Mouse (Mus musculus) myocyte (in vitro differentiated cells): ENCODE results near the gene Pten. TPM values are rescaled to one million over a fixed set of nuclear protein-coding genes. Genes with fewer than 3 reads are reported as not detected.

ENCODE experiments used
- H3K27me3 ChIP-seq: one replicate; pipeline ENCODE4 v1.6.1; 2011; ENCODE audit not compliant: control insufficient read depth, insufficient read depth, insufficient read length
- H3K36me3 ChIP-seq: one replicate; pipeline ENCODE4 v1.6.1; 2011; ENCODE audit not compliant: control insufficient read depth, insufficient read depth
- H3K4me2 ChIP-seq: one replicate; pipeline ENCODE4 v1.6.1; 2011; ENCODE audit warnings: low read depth, control low read depth
- H3K4me3 ChIP-seq: one replicate; pipeline ENCODE4 v1.5.1; 2011; ENCODE audit warnings: mild to moderate bottlenecking, control low read depth, moderate library complexity
- H3K79me2 ChIP-seq: one replicate; pipeline ENCODE4 v1.6.1; 2011; ENCODE audit not compliant: control insufficient read depth, insufficient read depth
- H3ac ChIP-seq: one replicate; pipeline ENCODE4 v1.6.1; 2011; ENCODE audit not compliant: control insufficient read depth, insufficient read length
- CEBPB ChIP-seq: IDR thresholded peaks from 2 replicates; pipeline ENCODE4 v1.6.1; 2011; ENCODE audit warnings: mild to moderate bottlenecking, moderate library complexity; ENCODE audit not compliant: poor library complexity, insufficient read depth, severe bottlenecking
- E2F4 ChIP-seq: IDR thresholded peaks from one replicate; pipeline ENCODE4 v1.6.1; 2011; ENCODE audit warnings: mild to moderate bottlenecking, control low read depth, moderate library complexity; ENCODE audit not compliant: insufficient read depth
- MAX ChIP-seq: IDR thresholded peaks from one replicate; pipeline ENCODE4 v1.6.1; 2011; ENCODE audit warnings: low read depth, mild to moderate bottlenecking, control low read depth
- MYOD1 ChIP-seq, 3 experiments: IDR thresholded peaks; one replicate each; pipeline ENCODE4 v1.6.1; 2011; ENCODE audit warnings: control low read depth in 2 of 3, low read depth in 2 of 3, mild to moderate bottlenecking in 2 of 3, moderate library complexity in 1 of 3; ENCODE audit not compliant: insufficient read length in 2 of 3, control insufficient read depth in 1 of 3
- MYOG ChIP-seq, 3 experiments: IDR thresholded peaks; one replicate each; pipeline ENCODE4 v1.6.1; 2011; ENCODE audit warnings: control low read depth in 2 of 3, low read depth in 2 of 3, mild to moderate bottlenecking in 2 of 3; ENCODE audit not compliant: insufficient read length in 2 of 3, control insufficient read depth in 1 of 3, insufficient read depth in 1 of 3
- POLR2A ChIP-seq: IDR thresholded peaks from one replicate; pipeline ENCODE4 v1.6.1; 2011; ENCODE audit warnings: low read depth, mild to moderate bottlenecking, control low read depth, moderate library complexity; ENCODE audit not compliant: insufficient read length
- POLR2AphosphoS2 ChIP-seq: IDR thresholded peaks from one replicate; pipeline ENCODE4 v1.6.1; 2011; ENCODE audit warnings: low read depth, control low read depth; ENCODE audit not compliant: insufficient read length
- REST ChIP-seq: IDR thresholded peaks from one replicate; pipeline ENCODE4 v1.6.1; 2011; ENCODE audit warnings: mild to moderate bottlenecking, control low read depth, moderate library complexity; ENCODE audit not compliant: insufficient read depth, insufficient read length
- SRF ChIP-seq: IDR thresholded peaks from one replicate; pipeline ENCODE4 v1.6.1; 2011; ENCODE audit warnings: low read depth; ENCODE audit not compliant: control insufficient read depth, insufficient read length
- TCF12 ChIP-seq: IDR thresholded peaks from one replicate; pipeline ENCODE4 v1.6.1; 2011; ENCODE audit warnings: mild to moderate bottlenecking, control low read depth; ENCODE audit not compliant: poor library complexity, insufficient read depth, severe bottlenecking
- TCF3 ChIP-seq: IDR thresholded peaks from one replicate; pipeline ENCODE4 v1.6.1; 2011; ENCODE audit warnings: low read depth, control low read depth; ENCODE audit not compliant: insufficient read length
- USF1 ChIP-seq: IDR thresholded peaks from one replicate; pipeline ENCODE4 v1.6.1; 2011; ENCODE audit warnings: low read depth, mild to moderate bottlenecking, control low read depth, moderate library complexity
- polyA plus RNA-seq: library from polyadenylated mRNA; unstranded; fragments of >200 nt; fragmentation: generic; extraction: Trizol; gene quantifications from one replicate; pipeline ENCODE4 v1.2.1, GENCODE M21; 2012; ENCODE audit warnings: missing spikeins

Pten gene
- polyA plus RNA-seq: 8.9 TPM

- H3K36me3 ChIP-seq: no peaks in the 10 kb centered on the region
Observed at GRCm38 (mm10) chr19:32756900-32757725, at the start of gene Pten. Pten (plus strand) TSS chr19:32757497.

GRCm38 (mm10) chr19:32708996-32709395, 48.3 kb upstream of the Pten start:
- Histone ChIP-seq H3ac (no peak overlapping the region), H3K4me3 (no peak overlapping the region), H3K79me2 (peaks cover 49% of the 10 kb centered on the region), H3K27me3 (no peaks in the 10 kb centered on the region), H3K4me2 (no peak overlapping the region), H3K36me3 (peaks cover 14% of the 10 kb centered on the region)
- TF ChIP-seq TCF3 (no peak), MYOG (IDR thresholded peaks at IDR 0.05; ENCODE audit: control insufficient read depth in 1 of 3, insufficient read depth in 1 of 3, insufficient read length in 2 of 3, low read depth in 2 of 3) (no peak), CEBPB (no peak), MYOD1 (IDR thresholded peaks at IDR 0.05; ENCODE audit: control insufficient read depth in 1 of 3, insufficient read length in 2 of 3, low read depth in 2 of 3) (no peak), E2F4 (no peak), REST (no peak), USF1 (no peak), MAX (no peak), POLR2AphosphoS2 (no peak), POLR2A (no peak), TCF12 (no peak), SRF (no peak)

More at GRCm38 (mm10) chr19:32756900-32757725, at the start of gene Pten:
- peak within 1 kb of the TSS; percentile 75 for H3ac ChIP-seq
- H3K4me2 ChIP-seq: peak within 1 kb of the TSS; percentile 99
- peak within 1 kb of the TSS; percentile 84 for H3K4me3 ChIP-seq
- TF ChIP-seq MYOD1 (IDR thresholded peaks at IDR 0.05; ENCODE audit: control insufficient read depth in 1 of 3, insufficient read length in 2 of 3, low read depth in 2 of 3) (peak in 1 of 3 experiments; percentile 62), POLR2A (peak; percentile 80), TCF12 (no peak), REST (peak; percentile 69), MYOG (IDR thresholded peaks at IDR 0.05; ENCODE audit: control insufficient read depth in 1 of 3, insufficient read depth in 1 of 3, insufficient read length in 2 of 3, low read depth in 2 of 3) (peak in 1 of 3 experiments; percentile 71), CEBPB (no peak), E2F4 (no peak), MAX (no peak), TCF3 (no peak), USF1 (no peak), POLR2AphosphoS2 (peak; percentile 88), SRF (no peak)
- no peaks in the 10 kb centered on the region for H3K27me3 ChIP-seq
- peaks cover 41% of the 10 kb centered on the region for H3K79me2 ChIP-seq

- H3K4me2 ChIP-seq: peak overlapping the region; percentile 85
- no peaks in the 10 kb centered on the region for H3K27me3 ChIP-seq
- H3K36me3 ChIP-seq: peaks cover 11% of the 10 kb centered on the region
- TF ChIP-seq MAX (no peak), TCF12 (no peak), CEBPB (no peak), SRF (no peak), MYOD1 (IDR thresholded peaks at IDR 0.05; ENCODE audit: control insufficient read depth in 1 of 3, insufficient read length in 2 of 3, low read depth in 2 of 3) (no peak), E2F4 (no peak)
- no peak overlapping the region for H3K4me3 ChIP-seq
- H3K79me2 ChIP-seq: peaks cover 49% of the 10 kb centered on the region
- no peak overlapping the region for H3ac ChIP-seq
Observed at GRCm38 (mm10) chr19:32710288-32710687, 47.0 kb upstream of the Pten start.

- TF ChIP-seq MYOD1 (IDR thresholded peaks at IDR 0.05; ENCODE audit: control insufficient read depth in 1 of 3, insufficient read length in 2 of 3, low read depth in 2 of 3) (no peak), USF1 (no peak), E2F4 (no peak), POLR2AphosphoS2 (peak; percentile 99), TCF12 (no peak), REST (peak; percentile 19), MYOG (IDR thresholded peaks at IDR 0.05; ENCODE audit: control insufficient read depth in 1 of 3, insufficient read depth in 1 of 3, insufficient read length in 2 of 3, low read depth in 2 of 3) (no peak), SRF (no peak), MAX (no peak), POLR2A (peak; percentile 98), TCF3 (no peak), CEBPB (no peak)
- Histone ChIP-seq H3K4me2 (peak overlapping the region; percentile 91), H3ac (peak overlapping the region; percentile 13), H3K27me3 (no peaks in the 10 kb centered on the region), H3K36me3 (peaks cover 4% of the 10 kb centered on the region), H3K4me3 (peak overlapping the region; percentile 85), H3K79me2 (peaks cover 45% of the 10 kb centered on the region)
Observed at GRCm38 (mm10) chr19:32711761-32712541, 45.3 kb upstream of the Pten start.
